Mouse (Mus musculus): ENCODE data around the gene Synpr.

GRCm38 (mm10) chr14:13477821-13478220, 193.2 kb downstream of the Synpr start:
- TF ChIP-seq GATA1 (IDR thresholded peaks at IDR 0.05; ENCODE audit: borderline replicate concordance, low read length): no peak
- no peak for TF ChIP-seq FLI1 (IDR thresholded peaks at IDR 0.05; ENCODE audit: low read length)
